Mouse (Mus musculus): ENCODE results near the gene 1700028J19Rik. TPM values are rescaled to one million over a fixed set of nuclear protein-coding genes. Genes with fewer than 3 reads are reported as not detected.
"Not testable (repeated sequence)": the region's sequence is repeated elsewhere in the genome, so short reads cannot be mapped to it uniquely, and the experiment has no call there.

Gene 1700028J19Rik
- polyA plus RNA-seq, 1 experiment from 2014 or later, result 1.6 TPM

GRCm38 (mm10) chr7:44271309-44271708, 24.8 kb upstream of the 1700028J19Rik start:
- Histone ChIP-seq H3K9me3 (no peaks in the 10 kb centered on the region), H3K27ac (no peak overlapping the region), H3K36me3 (no peaks in the 10 kb centered on the region), H3K4me3 (replicated peaks) (no peak overlapping the region), H3K4me1 (replicated peaks) (no peaks in the 10 kb centered on the region), H3K27me3 (peaks cover 21% of the 10 kb centered on the region), H3K4me2 (replicated peaks) (no peak overlapping the region), H3K9ac (replicated peaks) (no peak overlapping the region)
- WGBS, result 71% methylated on average over 2 of the region's 2 CpGs
- ATAC-seq, result 0 out of 2 replicates have a peak, but pooled peaks have one; percentile 53

GRCm38 (mm10) chr7:44269397-44269796, 22.9 kb upstream of the 1700028J19Rik start:
- H3K27ac ChIP-seq, result no peak overlapping the region
- no peaks in the 10 kb centered on the region for H3K36me3 ChIP-seq
- ATAC-seq, result no peak
- no peak overlapping the region for H3K9ac ChIP-seq (replicated peaks)
- 96% methylated on average over 2 of the region's 2 CpGs for WGBS
- H3K9me3 ChIP-seq, result no peaks in the 10 kb centered on the region
- no peak overlapping the region for H3K4me2 ChIP-seq (replicated peaks)
- no peak overlapping the region for H3K4me3 ChIP-seq (replicated peaks)
- peaks cover 23% of the 10 kb centered on the region for H3K27me3 ChIP-seq
- no peaks in the 10 kb centered on the region for H3K4me1 ChIP-seq (replicated peaks)

- H3K4me2 ChIP-seq (replicated peaks), result no peak overlapping the region
- no peak for ATAC-seq
- no peak overlapping the region for H3K9ac ChIP-seq (replicated peaks)
- H3K4me1 ChIP-seq (replicated peaks), result peaks cover 4% of the 10 kb centered on the region
- peaks cover 18% of the 10 kb centered on the region for H3K27me3 ChIP-seq
- no peak overlapping the region for H3K27ac ChIP-seq
- no peaks in the 10 kb centered on the region for H3K9me3 ChIP-seq
- no peak overlapping the region for H3K4me3 ChIP-seq (replicated peaks)
- 85% methylated on average over 11 of the region's 11 CpGs for WGBS
- H3K36me3 ChIP-seq, result no peaks in the 10 kb centered on the region
Observed at GRCm38 (mm10) chr7:44268117-44268516, 21.6 kb upstream of the 1700028J19Rik start.

- 1% methylated on average over 34 of the region's 34 CpGs for WGBS
- H3K27ac ChIP-seq, result peak overlapping the region; percentile 58
- ATAC-seq, result peak; percentile 89
- H3K9ac ChIP-seq (replicated peaks), result peak overlapping the region; percentile 67
- peak overlapping the region; percentile 64 for H3K4me2 ChIP-seq (replicated peaks)
- no peaks in the 10 kb centered on the region for H3K36me3 ChIP-seq
- peaks cover 7% of the 10 kb centered on the region for H3K4me1 ChIP-seq (replicated peaks)
- no peaks in the 10 kb centered on the region for H3K9me3 ChIP-seq
- H3K4me3 ChIP-seq (replicated peaks), result peak overlapping the region; percentile 37
- peaks cover 15% of the 10 kb centered on the region for H3K27me3 ChIP-seq
Observed at GRCm38 (mm10) chr7:44262791-44263643, 16.5 kb upstream of the 1700028J19Rik start.

- peaks cover 7% of the 10 kb centered on the region for H3K4me1 ChIP-seq (replicated peaks)
- WGBS, result 47% methylated on average over 5 of the region's 5 CpGs
Observed at GRCm38 (mm10) chr7:44261147-44261546, 14.7 kb upstream of the 1700028J19Rik start, which contains the start of gene Gm15517. Gene Gm15517, plus strand, starts transcription at chr7:44261447.

GRCm38 (mm10) chr7:44260410-44260809, 13.9 kb upstream of the 1700028J19Rik start:
- WGBS, result 73% methylated on average over 6 of the region's 6 CpGs
- Histone ChIP-seq H3K36me3 (no peaks in the 10 kb centered on the region), H3K4me3 (replicated peaks) (no peak overlapping the region), H3K4me1 (replicated peaks) (peaks cover 7% of the 10 kb centered on the region), H3K9ac (replicated peaks) (no peak overlapping the region), H3K27me3 (peaks cover 15% of the 10 kb centered on the region; the same call in 1 of the 2 replicates), H3K27ac (no peak overlapping the region), H3K4me2 (replicated peaks) (no peak overlapping the region), H3K9me3 (no peaks in the 10 kb centered on the region)
- no peak for ATAC-seq

More at GRCm38 (mm10) chr7:44261147-44261546, 14.7 kb upstream of the 1700028J19Rik start, which contains the start of gene Gm15517:
- H3K27ac ChIP-seq, result no peak within 1 kb of the TSS
- H3K9me3 ChIP-seq, result no peaks in the 10 kb centered on the region
- H3K4me2 ChIP-seq (replicated peaks), result no peak within 1 kb of the TSS
- no peak within 1 kb of the TSS for H3K4me3 ChIP-seq (replicated peaks)
- peaks cover 15% of the 10 kb centered on the region; the same call in 1 of the 2 replicates for H3K27me3 ChIP-seq
- peak within 1 kb of the TSS; percentile 19; the same call in 1 of the 2 replicates for H3K9ac ChIP-seq (replicated peaks)
- no peak for ATAC-seq
- no peaks in the 10 kb centered on the region for H3K36me3 ChIP-seq

GRCm38 (mm10) chr7:44257278-44257677, 10.8 kb upstream of the 1700028J19Rik start, which contains the start of gene Acp4:
Gene Acp4, minus strand, starts transcription at chr7:44257378.
- no peak within 1 kb of the TSS for H3K27ac ChIP-seq
- ATAC-seq, result no peak
- 0 out of 2 replicates have a peak, but pooled peaks cover 8% of the 10 kb centered on the region for H3K4me1 ChIP-seq (replicated peaks)
- no peak within 1 kb of the TSS for H3K9ac ChIP-seq (replicated peaks)
- H3K4me3 ChIP-seq (replicated peaks), result no peak within 1 kb of the TSS
- WGBS, result 80% methylated on average over 4 of the region's 4 CpGs
- H3K27me3 ChIP-seq, result peaks cover 10% of the 10 kb centered on the region; the same call in 1 of the 2 replicates
- no peak within 1 kb of the TSS for H3K4me2 ChIP-seq (replicated peaks)
- H3K9me3 ChIP-seq, result no peaks in the 10 kb centered on the region
- peaks cover 30% of the 10 kb centered on the region for H3K36me3 ChIP-seq

- Histone ChIP-seq H3K9ac (replicated peaks) (no peak overlapping the region), H3K4me2 (replicated peaks) (no peak overlapping the region), H3K4me3 (replicated peaks) (no peak overlapping the region), H3K27me3 (no peaks in the 10 kb centered on the region), H3K9me3 (no peaks in the 10 kb centered on the region), H3K36me3 (peaks cover 50% of the 10 kb centered on the region), H3K4me1 (replicated peaks) (peaks cover 16% of the 10 kb centered on the region; the same call in 1 of the 2 replicates), H3K27ac (no peak overlapping the region)
- WGBS, result 87% methylated on average over 6 of the region's 6 CpGs
- ATAC-seq, result no peak
Observed at GRCm38 (mm10) chr7:44254930-44255329, 8.4 kb upstream of the 1700028J19Rik start.

- 70% methylated on average over 15 of the region's 15 CpGs for WGBS
- ATAC-seq, result no peak
- Histone ChIP-seq H3K4me3 (replicated peaks) (no peak overlapping the region), H3K9me3 (no peaks in the 10 kb centered on the region), H3K9ac (replicated peaks) (0 out of 2 replicates have a peak overlapping the region, but pooled peaks have one; percentile 42), H3K27me3 (no peaks in the 10 kb centered on the region), H3K4me2 (replicated peaks) (no peak overlapping the region), H3K36me3 (peaks cover 67% of the 10 kb centered on the region), H3K27ac (peak overlapping the region; percentile 14; the same call in 1 of the 2 replicates), H3K4me1 (replicated peaks) (peaks cover 33% of the 10 kb centered on the region)
Observed at GRCm38 (mm10) chr7:44253023-44253616, 6.6 kb upstream of the 1700028J19Rik start.

- H3K4me3 ChIP-seq (replicated peaks); ATAC-seq; H3K27me3 ChIP-seq; H3K4me2 ChIP-seq (replicated peaks); H3K9ac ChIP-seq (replicated peaks); H3K9me3 ChIP-seq; H3K27ac ChIP-seq: not testable (repeated sequence)
- peaks cover 70% of the 10 kb centered on the region for H3K36me3 ChIP-seq
- peaks cover 42% of the 10 kb centered on the region for H3K4me1 ChIP-seq (replicated peaks)
- 93% methylated on average over 17 of the region's 17 CpGs for WGBS
Observed at GRCm38 (mm10) chr7:44250732-44251275, 4.3 kb upstream of the 1700028J19Rik start.

GRCm38 (mm10) chr7:44249248-44249647, 2.8 kb upstream of the 1700028J19Rik start:
- Histone ChIP-seq H3K4me2 (replicated peaks) (no peak overlapping the region), H3K36me3 (peaks cover 59% of the 10 kb centered on the region), H3K27ac (no peak overlapping the region), H3K9me3 (no peaks in the 10 kb centered on the region), H3K4me1 (replicated peaks) (peaks cover 50% of the 10 kb centered on the region), H3K9ac (replicated peaks) (no peak overlapping the region), H3K4me3 (replicated peaks) (no peak overlapping the region), H3K27me3 (no peaks in the 10 kb centered on the region)
- ATAC-seq, result no peak
- 97% methylated on average over 4 of the region's 4 CpGs for WGBS

GRCm38 (mm10) chr7:44247971-44248370, 1.5 kb upstream of the 1700028J19Rik start:
- peaks cover 48% of the 10 kb centered on the region for H3K4me1 ChIP-seq (replicated peaks)
- H3K9me3 ChIP-seq, result no peaks in the 10 kb centered on the region
- no peak overlapping the region for H3K27ac ChIP-seq
- H3K27me3 ChIP-seq, result no peaks in the 10 kb centered on the region
- 97% methylated on average over 2 of the region's 2 CpGs for WGBS
- peaks cover 47% of the 10 kb centered on the region for H3K36me3 ChIP-seq
- H3K4me3 ChIP-seq (replicated peaks), result peak overlapping the region; percentile 90
- peak overlapping the region; percentile 82 for H3K4me2 ChIP-seq (replicated peaks)
- no peak for ATAC-seq
- H3K9ac ChIP-seq (replicated peaks), result peak overlapping the region; percentile 92
